Mouse (Mus musculus) intestine, postnatal 0 days (tissue): ENCODE results near the gene Cyba. TPM values are rescaled to one million over a fixed set of nuclear protein-coding genes. Genes with fewer than 3 reads are reported as not detected.

Experiments
- ATAC-seq: fragments of 200-750 bp; cut with Nextera tagmentation; 2 replicates; pipeline ENCODE4 v1.8.0; 2017; ENCODE audit warnings: mild to moderate bottlenecking, moderate TSS enrichment, moderate library complexity
- H3K27ac ChIP-seq: fragments of 300-500 bp; sonication (generic); 2 replicates; pipeline ENCODE4 v1.5.1; 2014; ENCODE audit warnings: mild to moderate bottlenecking, low read depth, low read length, moderate library complexity
- H3K27me3 ChIP-seq: fragments of 300-500 bp; sonication (generic); replicated peaks from 2 replicates; pipeline ENCODE4 v1.6.1; 2014; ENCODE audit warnings: low read length, mixed read lengths; ENCODE audit not compliant: control insufficient read depth, insufficient read depth
- H3K36me3 ChIP-seq: fragments of 300-500 bp; sonication (generic); 2 replicates; pipeline ENCODE4 v1.6.1; 2014; ENCODE audit warnings: mild to moderate bottlenecking, moderate library complexity; ENCODE audit not compliant: control insufficient read depth, insufficient read depth
- H3K4me1 ChIP-seq: fragments of 300-500 bp; sonication (generic); replicated peaks from 2 replicates; pipeline ENCODE4 v1.6.1; 2014; ENCODE audit warnings: antibody characterized with exemption, low read length, mixed read lengths; ENCODE audit not compliant: control insufficient read depth, insufficient read depth
- H3K4me2 ChIP-seq: fragments of 300-500 bp; sonication (generic); replicated peaks from 2 replicates; pipeline ENCODE4 v1.6.1; 2014; ENCODE audit warnings: low read depth, mild to moderate bottlenecking, moderate library complexity
- H3K4me3 ChIP-seq: fragments of 300-500 bp; sonication (generic); 2 replicates; pipeline ENCODE4 v1.5.1; 2014; ENCODE audit warnings: low read depth, low read length
- H3K9ac ChIP-seq: fragments of 300-500 bp; sonication (generic); 2 replicates; pipeline ENCODE4 v1.6.1; 2014; ENCODE audit warnings: mild to moderate bottlenecking, low read depth, low read length
- H3K9me3 ChIP-seq: fragments of 300-500 bp; sonication (generic); 2 replicates; pipeline ENCODE4 v1.6.1; 2016; ENCODE audit warnings: mixed run types; ENCODE audit not compliant: control insufficient read depth
- CTCF ChIP-seq: sonication (generic); IDR thresholded peaks from 2 replicates; pipeline ENCODE4 v1.5.1; 2016; ENCODE audit warnings: low read depth, mild to moderate bottlenecking, control low read depth, antibody characterized with exemption, moderate library complexity
- WGBS: fragments of 180-500 bp; shearing (Covaris S2); extraction: QIAGEN DNeasy Blood & Tissue Kit; methylation state at CpG from one replicate; pipeline ENCODE4 v1.1.7; 2014; 5-methylcytosine and 5-hydroxymethylcytosine counted together
- polyA plus RNA-seq: library from polyadenylated mRNA; unstranded; fragments of >200 nt; fragmentation: Nextera tagmentation; extraction: Ambion mirVana; gene quantifications from 2 replicates; pipeline ENCODE4 v1.2.1, GENCODE M21; 2015

Cyba gene
- polyA plus RNA-seq, 1 experiment from 2014 or later, result 312 TPM

DNA sequence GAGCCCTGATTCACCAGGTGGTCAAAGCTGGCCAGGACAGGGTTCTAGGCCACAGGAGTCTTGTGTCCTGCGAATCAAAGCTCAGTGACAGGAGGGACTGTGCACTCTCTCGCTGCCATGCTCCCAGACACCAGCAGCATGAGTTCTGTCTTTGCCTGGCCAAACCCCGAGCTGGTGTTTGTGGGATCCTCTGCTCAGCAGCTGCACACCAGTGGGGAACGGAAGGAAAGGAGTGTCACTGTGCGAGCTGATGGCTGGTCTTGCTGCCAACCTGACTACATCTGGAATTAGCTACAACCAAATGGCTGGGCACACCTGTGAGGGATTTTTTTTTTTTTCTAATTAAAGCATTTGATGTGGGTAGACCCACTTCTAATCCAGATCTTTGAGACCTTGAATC lies 38.0 kb upstream of the Cyba start:
- no peak for ATAC-seq
- H3K27me3 ChIP-seq, result no peaks in the 10 kb centered on the region
- H3K4me1 ChIP-seq, result no peaks in the 10 kb centered on the region
- WGBS, result 87% methylated on average over 5 of the region's 5 CpGs
- no peak for TF ChIP-seq CTCF
- H3K4me3 ChIP-seq, result no peak overlapping the region
- H3K36me3 ChIP-seq, result peaks cover 43% of the 10 kb centered on the region
- H3K9me3 ChIP-seq, result no peaks in the 10 kb centered on the region
- no peak overlapping the region for H3K9ac ChIP-seq
- H3K4me2 ChIP-seq, result no peak overlapping the region
- H3K27ac ChIP-seq, result no peak overlapping the region

DNA sequence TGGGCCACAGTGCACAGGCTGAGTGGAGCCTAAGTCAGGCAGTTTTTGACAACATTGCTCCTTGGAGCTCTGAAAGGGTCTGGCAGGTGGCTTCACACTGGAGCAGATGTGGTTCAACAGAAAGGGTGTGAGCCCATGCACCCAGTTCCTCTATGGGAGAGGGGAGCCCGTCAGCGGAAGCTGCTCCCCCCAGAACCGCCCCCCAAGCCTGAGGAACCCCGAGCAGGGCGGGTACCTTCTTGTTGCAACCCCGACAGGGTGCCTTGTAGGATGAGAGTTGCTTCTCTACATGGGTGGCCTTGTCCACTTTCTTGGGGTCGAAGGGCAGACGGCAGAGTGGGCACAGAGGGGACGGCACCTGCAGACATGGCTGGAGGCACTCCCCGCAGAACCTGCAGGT lies 37.2 kb upstream of the Cyba start:
- no peaks in the 10 kb centered on the region for H3K9me3 ChIP-seq
- peaks cover 46% of the 10 kb centered on the region for H3K36me3 ChIP-seq
- H3K27ac ChIP-seq, result no peak overlapping the region
- H3K9ac ChIP-seq, result no peak overlapping the region
- no peak overlapping the region for H3K4me2 ChIP-seq
- no peak for ATAC-seq
- H3K27me3 ChIP-seq, result no peaks in the 10 kb centered on the region
- TF ChIP-seq CTCF, result no peak
- WGBS, result 86% methylated on average over 10 of the region's 10 CpGs
- no peak overlapping the region for H3K4me3 ChIP-seq
- no peaks in the 10 kb centered on the region for H3K4me1 ChIP-seq

DNA sequence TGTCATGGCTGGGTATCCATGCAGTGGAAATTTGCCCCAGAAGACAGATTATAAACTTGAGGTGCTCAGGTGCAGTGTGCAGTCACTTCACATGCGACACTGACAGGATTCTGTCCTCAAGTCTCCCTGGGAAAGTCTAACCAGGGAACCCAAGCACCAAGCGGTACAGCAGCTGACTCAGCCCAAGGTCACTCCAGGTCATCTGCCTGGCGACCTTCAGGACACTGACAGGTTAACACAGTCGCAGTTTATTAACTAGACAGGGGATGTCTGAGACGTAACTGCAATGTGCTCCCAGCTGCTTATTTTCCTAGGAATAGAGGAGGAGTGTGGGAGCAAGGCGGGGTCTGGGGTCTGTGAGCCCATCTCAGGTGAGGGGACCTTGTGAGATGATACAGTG lies 36.7 kb upstream of the Cyba start:
- no peaks in the 10 kb centered on the region for H3K27me3 ChIP-seq
- H3K27ac ChIP-seq, result no peak overlapping the region
- H3K4me2 ChIP-seq, result no peak overlapping the region
- H3K9ac ChIP-seq, result no peak overlapping the region
- H3K9me3 ChIP-seq, result no peaks in the 10 kb centered on the region
- WGBS, result 79% methylated on average over 6 of the region's 6 CpGs
- peaks cover 46% of the 10 kb centered on the region for H3K36me3 ChIP-seq
- H3K4me3 ChIP-seq, result no peak overlapping the region
- TF ChIP-seq CTCF, result no peak
- ATAC-seq, result no peak
- H3K4me1 ChIP-seq, result no peaks in the 10 kb centered on the region

DNA sequence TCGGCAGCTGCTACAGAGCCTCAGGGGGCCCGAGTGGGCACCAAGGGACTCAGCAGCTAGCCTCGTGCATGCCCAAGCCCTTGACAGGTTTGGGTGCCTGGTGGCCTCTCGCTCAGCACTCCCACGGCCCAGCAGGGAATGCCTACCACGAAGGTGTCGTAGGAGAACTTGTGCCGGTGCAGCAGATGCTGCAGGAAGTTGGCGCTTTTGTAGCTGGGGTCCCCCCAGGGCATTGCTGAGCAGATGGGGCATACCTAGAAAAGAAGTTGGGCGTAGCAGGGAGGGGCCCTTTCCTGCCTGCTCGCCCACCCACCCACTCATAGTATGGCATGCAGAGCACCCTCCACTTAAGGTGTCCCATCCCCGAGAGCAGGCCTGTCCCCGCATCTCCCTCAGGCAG lies 35.1 kb upstream of the Cyba start:
- Histone ChIP-seq H3K27ac (no peak overlapping the region), H3K36me3 (peaks cover 40% of the 10 kb centered on the region), H3K4me1 (no peaks in the 10 kb centered on the region), H3K4me3 (no peak overlapping the region), H3K4me2 (no peak overlapping the region), H3K9me3 (no peaks in the 10 kb centered on the region), H3K27me3 (no peaks in the 10 kb centered on the region), H3K9ac (no peak overlapping the region)
- 93% methylated on average over 13 of the region's 13 CpGs for WGBS
- no peak for TF ChIP-seq CTCF
- no peak for ATAC-seq

DNA sequence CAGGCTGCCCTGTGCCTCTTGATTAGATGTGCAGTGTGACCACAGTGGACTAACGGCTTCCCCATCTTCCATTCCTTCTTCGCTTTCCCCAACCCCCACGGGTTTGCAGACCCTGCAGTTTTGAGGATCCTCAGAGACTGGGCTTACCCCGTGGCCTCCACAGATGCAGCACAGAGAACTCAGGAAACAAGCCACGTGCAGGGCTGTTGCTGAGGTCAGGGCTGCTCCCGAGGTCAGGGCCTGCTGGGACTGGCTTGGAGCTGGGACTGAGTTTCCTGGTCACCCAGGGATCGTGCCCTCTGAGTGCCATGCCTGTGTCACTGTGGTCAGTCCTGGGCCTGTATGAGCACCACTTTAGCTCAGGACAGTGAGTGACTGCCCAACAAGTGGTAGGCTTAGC lies 32.3 kb upstream of the Cyba start:
- H3K27me3 ChIP-seq, result peaks cover 1% of the 10 kb centered on the region; the same call in 1 of the 2 replicates
- no peak for TF ChIP-seq CTCF
- no peak overlapping the region for H3K9ac ChIP-seq
- peaks cover 2% of the 10 kb centered on the region; the same call in 1 of the 2 replicates for H3K4me1 ChIP-seq
- no peak overlapping the region for H3K27ac ChIP-seq
- 76% methylated on average over 7 of the region's 7 CpGs for WGBS
- no peaks in the 10 kb centered on the region for H3K9me3 ChIP-seq
- H3K4me2 ChIP-seq, result no peak overlapping the region
- no peak overlapping the region for H3K4me3 ChIP-seq
- no peak for ATAC-seq
- H3K36me3 ChIP-seq, result peaks cover 38% of the 10 kb centered on the region

DNA sequence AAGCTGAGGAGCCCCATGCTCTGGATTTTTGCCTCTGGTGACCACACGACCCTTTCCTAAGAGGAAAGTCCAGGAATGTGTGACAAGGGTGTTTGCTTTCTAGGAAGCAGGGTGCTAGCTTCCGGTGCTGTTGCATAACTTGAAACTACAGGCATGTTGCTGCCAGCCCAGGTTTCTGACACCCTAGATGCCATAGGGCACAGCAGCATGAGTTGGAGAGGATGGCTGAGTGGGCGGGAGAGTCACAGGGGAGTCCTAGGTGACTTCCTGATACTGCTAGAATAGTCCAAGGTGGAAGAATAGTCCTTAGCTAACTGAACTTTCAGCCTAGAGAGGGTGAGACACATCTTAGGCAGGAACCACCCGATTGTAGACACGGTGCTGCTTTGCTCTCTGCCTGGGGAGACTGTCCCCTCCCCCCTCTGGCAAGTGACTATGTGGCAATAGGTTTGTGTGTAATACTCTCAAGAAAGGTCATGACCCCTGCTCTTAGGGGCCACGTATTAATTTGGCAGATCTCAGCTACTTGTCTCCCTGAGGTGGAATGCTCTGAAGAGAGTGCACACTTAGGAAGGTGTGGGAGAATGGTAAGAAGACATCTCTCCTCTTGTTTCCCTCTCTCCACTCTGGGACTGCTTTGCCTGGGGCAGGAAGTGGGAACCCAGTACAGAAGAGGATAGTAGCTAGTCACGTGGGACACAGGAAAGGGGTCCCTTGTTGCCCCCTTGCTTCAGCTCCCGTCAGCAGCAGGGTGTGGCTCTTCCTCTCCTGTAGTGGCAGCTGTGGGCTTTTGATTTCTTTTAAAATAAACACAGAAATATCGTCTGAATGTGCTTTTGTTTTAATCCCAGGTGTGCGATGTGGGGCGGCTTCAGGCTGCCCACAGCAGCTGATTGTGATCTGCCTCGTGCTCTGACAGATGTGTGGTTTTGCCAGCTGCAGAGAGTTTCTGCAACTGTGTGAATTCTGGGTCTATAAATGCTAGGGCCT lies 31.2 kb upstream of the Cyba start:
- H3K27me3 ChIP-seq, result peaks cover 8% of the 10 kb centered on the region; the same call in 1 of the 2 replicates
- no peak overlapping the region for H3K4me3 ChIP-seq
- peak; percentile 36 for ATAC-seq
- peaks cover 35% of the 10 kb centered on the region for H3K36me3 ChIP-seq
- 25% methylated on average over 12 of the region's 12 CpGs for WGBS
- H3K9ac ChIP-seq, result no peak overlapping the region
- peak overlapping the region; percentile 67 for H3K27ac ChIP-seq
- H3K4me1 ChIP-seq, result peaks cover 2% of the 10 kb centered on the region; the same call in 1 of the 2 replicates
- no peak for TF ChIP-seq CTCF
- H3K9me3 ChIP-seq, result no peaks in the 10 kb centered on the region
- H3K4me2 ChIP-seq, result no peak overlapping the region
